Mouse (Mus musculus): ENCODE measurements at regions not wholly inside any gene's neighbourhood (a gene's known extent, or its start where the extent isn't known, plus 50 kb on each side); places are given as distances from the start of the nearest gene placed in this dataset.

DNA sequence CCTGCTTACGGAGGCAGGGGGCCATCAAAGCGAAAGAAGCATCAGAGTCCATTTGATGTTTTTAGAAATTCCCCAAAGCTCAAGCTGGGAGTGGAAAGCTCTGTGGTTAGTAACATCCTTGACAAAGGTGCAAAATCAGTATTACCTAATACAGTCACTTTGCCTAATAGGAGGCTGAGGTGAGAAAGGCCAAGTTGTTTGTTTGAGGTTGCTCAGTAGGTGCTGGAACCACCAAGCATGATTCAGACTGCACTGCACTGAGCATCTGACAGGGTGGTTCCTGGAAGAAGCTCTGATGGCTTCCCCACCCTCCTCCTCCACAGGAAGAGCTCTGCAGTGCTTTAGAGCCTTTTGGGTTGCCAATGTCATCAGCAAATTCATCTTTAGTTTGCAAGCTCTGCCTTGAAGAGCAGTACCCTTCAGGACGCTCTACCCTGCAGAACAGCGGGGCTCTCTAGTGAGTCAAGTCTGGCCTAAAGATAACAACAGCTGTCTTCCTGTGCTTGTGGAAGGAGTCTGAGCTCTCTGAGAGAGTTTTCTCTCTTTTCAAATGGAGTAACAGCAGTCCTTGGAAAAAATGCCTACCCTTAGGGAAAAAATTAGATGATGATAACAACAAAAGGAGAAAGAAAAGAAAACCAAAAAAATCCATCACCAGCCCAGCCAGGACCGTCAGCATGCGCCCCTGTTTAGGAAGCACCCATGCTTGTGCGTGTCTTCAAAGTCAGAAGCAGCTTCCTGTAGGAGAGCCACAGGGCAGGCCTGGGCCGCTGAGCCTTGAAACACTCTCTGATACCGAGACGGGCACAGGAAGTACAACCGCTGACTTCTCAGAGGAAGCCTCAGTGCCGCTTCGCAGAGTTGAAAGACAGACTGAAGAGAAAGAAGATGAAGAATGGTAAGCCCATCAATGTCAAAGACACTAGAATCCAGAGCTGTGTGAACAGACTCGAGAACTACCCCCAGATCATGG is 75.6 kb upstream of the Sp4 start:
- ATAC-seq (ENCODE audit: low FRiP score), result no peak; the same call in 1 of the 2 replicates
- H3K4me1 ChIP-seq, result no peaks in the 10 kb centered on the region
- H3K9ac ChIP-seq, result no peak overlapping the region
- WGBS, result 88% methylated on average over 14 of the region's 14 CpGs
- H3K9me3 ChIP-seq, result no peaks in the 10 kb centered on the region
- no peaks in the 10 kb centered on the region for H3K36me3 ChIP-seq (replicated peaks)
- H3K27ac ChIP-seq, result no peak overlapping the region
- H3K4me3 ChIP-seq (replicated peaks), result no peak overlapping the region
- no peaks in the 10 kb centered on the region for H3K27me3 ChIP-seq
- no peak overlapping the region for H3K4me2 ChIP-seq

DNA sequence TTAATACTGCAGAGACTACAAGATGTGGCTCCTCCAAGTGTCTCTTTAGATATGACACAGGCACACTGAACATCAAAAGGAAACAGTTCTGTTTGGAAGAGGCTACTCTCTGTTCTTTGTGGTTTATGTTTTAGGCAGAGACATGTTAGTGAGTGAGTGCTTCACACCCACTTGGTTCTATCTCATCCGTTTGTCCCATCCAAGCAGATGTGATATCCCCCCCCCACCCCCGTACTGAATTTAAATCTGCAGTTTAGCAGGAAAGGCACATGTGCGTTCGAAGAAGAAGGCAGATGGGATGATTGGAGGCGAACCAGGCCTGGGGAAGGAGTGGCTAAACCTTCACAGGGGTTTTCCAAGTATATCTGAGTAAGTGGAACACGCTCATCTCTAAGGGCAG is 72.0 kb upstream of the Sp4 start:
- H3K4me1 ChIP-seq, result no peaks in the 10 kb centered on the region
- ATAC-seq (ENCODE audit: low FRiP score), result no peak
- no peaks in the 10 kb centered on the region for H3K27me3 ChIP-seq
- H3K9ac ChIP-seq, result no peak overlapping the region
- 87% methylated on average over 6 of the region's 6 CpGs for WGBS
- no peak overlapping the region for H3K4me3 ChIP-seq (replicated peaks)
- no peaks in the 10 kb centered on the region for H3K9me3 ChIP-seq
- no peaks in the 10 kb centered on the region for H3K36me3 ChIP-seq (replicated peaks)
- H3K4me2 ChIP-seq, result no peak overlapping the region
- no peak overlapping the region for H3K27ac ChIP-seq

DNA sequence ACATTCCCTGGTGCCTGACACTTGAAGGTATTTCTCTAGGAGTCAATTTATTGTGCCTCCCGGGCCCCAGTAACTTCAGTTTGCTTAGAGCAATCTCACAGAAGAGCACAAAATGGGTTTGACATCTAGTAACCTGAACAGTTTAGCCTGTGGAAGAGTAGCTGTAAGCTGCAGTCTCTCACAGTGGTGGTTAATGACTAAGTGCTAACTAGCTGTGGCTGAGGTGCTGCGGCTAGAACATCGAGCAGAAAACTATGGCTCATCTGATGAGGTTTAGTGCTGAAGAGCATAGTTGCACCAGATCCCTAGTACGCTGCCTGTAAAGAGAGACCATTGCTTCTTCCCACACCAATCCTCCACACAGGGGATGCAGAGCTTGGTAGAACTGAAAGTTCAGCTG is 70.7 kb upstream of the Sp4 start:
- WGBS, result 94% methylated on average over 4 of the region's 4 CpGs
- no peak overlapping the region for H3K9ac ChIP-seq
- ATAC-seq (ENCODE audit: low FRiP score), result no peak
- no peaks in the 10 kb centered on the region for H3K9me3 ChIP-seq
- no peaks in the 10 kb centered on the region for H3K4me1 ChIP-seq
- H3K27ac ChIP-seq, result no peak overlapping the region
- H3K36me3 ChIP-seq (replicated peaks), result no peaks in the 10 kb centered on the region
- no peak overlapping the region for H3K4me2 ChIP-seq
- H3K4me3 ChIP-seq (replicated peaks), result no peak overlapping the region
- no peaks in the 10 kb centered on the region for H3K27me3 ChIP-seq

DNA sequence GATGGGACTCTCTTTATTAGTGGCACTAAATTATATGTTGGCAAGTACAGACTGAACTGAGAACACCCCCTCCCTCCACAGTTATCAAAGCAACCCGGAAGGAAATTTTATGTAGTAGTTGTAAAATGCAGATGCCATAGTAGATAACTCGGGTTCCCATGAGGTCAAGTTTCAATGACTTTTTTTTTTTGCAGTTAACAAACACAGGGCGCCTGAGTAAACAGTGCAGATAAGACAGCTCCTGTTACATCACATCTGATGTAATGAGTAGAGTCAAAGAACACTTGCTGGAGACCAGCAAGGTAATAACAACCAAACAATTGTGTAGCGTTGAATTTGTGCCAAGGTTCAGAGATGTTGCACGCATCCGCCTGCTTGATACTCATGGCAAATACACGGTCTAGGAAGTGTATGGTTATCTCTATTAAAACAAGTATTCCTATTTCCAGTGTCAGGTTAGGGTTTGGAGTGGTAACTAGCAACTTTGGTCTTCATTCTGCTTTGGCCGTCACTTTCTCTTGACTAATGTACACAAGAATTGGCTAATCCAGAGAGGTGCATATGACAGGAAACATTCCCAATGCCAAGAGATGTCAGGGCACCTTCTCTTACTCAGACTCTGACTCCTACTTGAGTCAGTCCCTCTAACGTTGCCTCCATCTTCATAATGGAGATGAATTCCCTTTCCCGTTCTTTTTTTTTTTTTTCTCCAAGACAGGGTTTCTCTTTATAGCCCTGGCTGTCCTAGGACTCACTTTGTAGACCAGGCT is 66.3 kb upstream of the Sp4 start:
- no peaks in the 10 kb centered on the region for H3K27me3 ChIP-seq
- ATAC-seq (ENCODE audit: low FRiP score), result no peak
- H3K36me3 ChIP-seq (replicated peaks), result no peaks in the 10 kb centered on the region
- WGBS, result 92% methylated on average over 10 of the region's 10 CpGs
- no peaks in the 10 kb centered on the region for H3K4me1 ChIP-seq
- no peak overlapping the region for H3K9ac ChIP-seq
- no peak overlapping the region for H3K4me2 ChIP-seq
- H3K9me3 ChIP-seq, result no peaks in the 10 kb centered on the region
- no peak overlapping the region for H3K4me3 ChIP-seq (replicated peaks)
- H3K27ac ChIP-seq, result no peak overlapping the region

DNA sequence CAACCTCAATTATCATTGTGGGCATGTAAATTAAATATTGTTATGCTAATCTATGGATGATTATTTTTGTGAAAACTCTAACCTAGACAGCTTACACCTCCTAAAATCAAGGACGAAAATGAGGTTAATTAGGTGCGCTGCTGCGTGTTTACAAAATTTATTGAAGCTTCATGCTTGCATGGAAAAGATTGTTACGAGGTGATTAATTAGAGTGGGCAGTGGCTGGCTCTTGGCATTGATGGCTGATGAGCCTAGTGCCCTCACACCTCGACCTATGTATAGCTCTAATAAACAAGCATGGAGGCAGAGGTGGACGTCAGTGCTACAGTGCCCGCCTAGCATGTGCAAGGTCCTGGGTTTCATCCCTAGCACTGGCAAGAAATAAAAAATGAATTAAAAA is 51.6 kb upstream of the Sp4 start:
- no peaks in the 10 kb centered on the region for H3K9me3 ChIP-seq
- H3K27ac ChIP-seq, result no peak overlapping the region
- H3K4me2 ChIP-seq, result no peak overlapping the region
- ATAC-seq (ENCODE audit: low FRiP score), result no peak
- 53% methylated on average over 7 of the region's 7 CpGs for WGBS
- H3K27me3 ChIP-seq, result no peaks in the 10 kb centered on the region
- H3K4me1 ChIP-seq, result 0 out of 2 replicates have a peak, but pooled peaks cover 3% of the 10 kb centered on the region
- H3K36me3 ChIP-seq (replicated peaks), result no peaks in the 10 kb centered on the region
- H3K4me3 ChIP-seq (replicated peaks), result no peak overlapping the region
- H3K9ac ChIP-seq, result no peak overlapping the region

DNA sequence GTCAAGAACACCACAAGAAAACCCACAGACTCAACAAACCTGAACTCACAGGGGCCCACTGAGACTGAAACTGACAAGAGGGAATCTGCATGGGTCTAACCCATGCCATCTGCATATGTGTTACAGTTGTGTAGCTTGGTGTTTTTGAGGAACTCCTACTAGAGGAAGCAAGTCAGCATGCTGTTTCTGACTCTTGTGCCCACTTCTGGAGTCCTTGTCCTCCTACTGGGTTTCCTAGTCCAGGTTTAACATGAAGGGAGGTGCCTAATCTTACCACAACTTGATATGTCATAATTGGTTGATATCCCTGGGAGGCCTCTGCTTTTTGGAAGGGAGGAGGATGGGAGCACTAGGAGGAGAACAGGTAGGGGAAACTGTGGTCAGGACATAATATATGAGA is 50.2 kb upstream of the Sp4 start:
- H3K4me3 ChIP-seq (replicated peaks), result no peak overlapping the region
- ATAC-seq (ENCODE audit: low FRiP score), result no peak
- no peak overlapping the region for H3K9ac ChIP-seq
- H3K9me3 ChIP-seq, result no peaks in the 10 kb centered on the region
- 0 out of 2 replicates have a peak, but pooled peaks cover 3% of the 10 kb centered on the region for H3K4me1 ChIP-seq
- no peak overlapping the region for H3K27ac ChIP-seq
- H3K4me2 ChIP-seq, result no peak overlapping the region
- H3K27me3 ChIP-seq, result no peaks in the 10 kb centered on the region
- H3K36me3 ChIP-seq (replicated peaks), result no peaks in the 10 kb centered on the region
